Mouse (Mus musculus): Measurements from ENCODE around the gene Kcnma1. TPM values are rescaled to one million over a fixed set of nuclear protein-coding genes. Genes with fewer than 3 reads are reported as not detected.

Kcnma1 gene
- total RNA-seq, 4 experiments from 2014 or later: 54.5 to 65.3 (median 57.1) TPM

GRCm38 (mm10) chr14:23689681-23690080, 324.6 kb downstream of the Kcnma1 start:
- DNase-seq (ENCODE audit: low spot score in 2 of 2): no peak

- DNase-seq (ENCODE audit: low spot score in 2 of 2): no peak
Observed at GRCm38 (mm10) chr14:23688513-23688912, 325.8 kb downstream of the Kcnma1 start.

GRCm38 (mm10) chr14:23684463-23685066, 329.7 kb downstream of the Kcnma1 start:
- DNase-seq (ENCODE audit: low spot score in 2 of 2): no peak

- DNase-seq (ENCODE audit: low spot score in 2 of 2): no peak
Observed at GRCm38 (mm10) chr14:23682758-23683157, 331.5 kb downstream of the Kcnma1 start.

GRCm38 (mm10) chr14:23679378-23679777, 334.9 kb downstream of the Kcnma1 start:
- DNase-seq (ENCODE audit: low spot score in 2 of 2): no peak

- DNase-seq (ENCODE audit: low spot score in 2 of 2): no peak
Observed at GRCm38 (mm10) chr14:23666420-23666819, 347.9 kb downstream of the Kcnma1 start.

- DNase-seq (ENCODE audit: low spot score in 2 of 2): no peak
Observed at GRCm38 (mm10) chr14:23651682-23652081, 362.6 kb downstream of the Kcnma1 start.

GRCm38 (mm10) chr14:23650126-23650525, 364.2 kb downstream of the Kcnma1 start:
- no peak for DNase-seq (ENCODE audit: low spot score in 2 of 2)

- no peak for DNase-seq (ENCODE audit: low spot score in 2 of 2)
Observed at GRCm38 (mm10) chr14:23645361-23646063, 368.8 kb downstream of the Kcnma1 start.

GRCm38 (mm10) chr14:23643162-23643561, 371.1 kb downstream of the Kcnma1 start:
- DNase-seq (ENCODE audit: low spot score in 2 of 2): no peak

- no peak for DNase-seq (ENCODE audit: low spot score in 2 of 2)
Observed at GRCm38 (mm10) chr14:23640665-23641064, 373.6 kb downstream of the Kcnma1 start.

GRCm38 (mm10) chr14:23638078-23638695, 376.1 kb downstream of the Kcnma1 start:
- no peak for DNase-seq (ENCODE audit: low spot score in 2 of 2)

GRCm38 (mm10) chr14:23635903-23636302, 378.4 kb downstream of the Kcnma1 start:
- DNase-seq (ENCODE audit: low spot score in 2 of 2): no peak

- no peak for DNase-seq (ENCODE audit: low spot score in 2 of 2)
Observed at GRCm38 (mm10) chr14:23633011-23633595, 381.2 kb downstream of the Kcnma1 start.

- DNase-seq (ENCODE audit: low spot score in 2 of 2): no peak
Observed at GRCm38 (mm10) chr14:23626925-23627324, 387.4 kb downstream of the Kcnma1 start.

- DNase-seq (ENCODE audit: low spot score in 2 of 2): no peak
Observed at GRCm38 (mm10) chr14:23626114-23626513, 388.2 kb downstream of the Kcnma1 start.

GRCm38 (mm10) chr14:23625436-23625835, 388.9 kb downstream of the Kcnma1 start:
- no peak for DNase-seq (ENCODE audit: low spot score in 2 of 2)

- no peak for DNase-seq (ENCODE audit: low spot score in 2 of 2)
Observed at GRCm38 (mm10) chr14:23624455-23624854, 389.8 kb downstream of the Kcnma1 start.

GRCm38 (mm10) chr14:23620685-23621084, 393.6 kb downstream of the Kcnma1 start:
- no peak for DNase-seq (ENCODE audit: low spot score in 2 of 2)

GRCm38 (mm10) chr14:23618973-23619372, 395.3 kb downstream of the Kcnma1 start:
- DNase-seq (ENCODE audit: low spot score in 2 of 2): no peak

GRCm38 (mm10) chr14:23618081-23618480, 396.2 kb downstream of the Kcnma1 start:
- no peak for DNase-seq (ENCODE audit: low spot score in 2 of 2)

- DNase-seq (ENCODE audit: low spot score in 2 of 2): no peak
Observed at GRCm38 (mm10) chr14:23610054-23610453, 404.2 kb downstream of the Kcnma1 start.
